Mouse (Mus musculus) C2C12 (cell line): ENCODE data around the gene Nrp1.

ENCODE experiments used
- CEBPB ChIP-seq: IDR thresholded peaks from one replicate; pipeline ENCODE4 v1.6.1; 2011; ENCODE audit warnings: low read depth, mild to moderate bottlenecking, control low read depth, moderate library complexity
- CTCF ChIP-seq: IDR thresholded peaks from one replicate; pipeline ENCODE4 v1.5.1; 2011; ENCODE audit not compliant: control insufficient read depth, insufficient read depth, insufficient read length
- MAX ChIP-seq: IDR thresholded peaks from one replicate; pipeline ENCODE4 v1.6.1; 2011; ENCODE audit warnings: mild to moderate bottlenecking, control low read depth
- MYOD1 ChIP-seq: IDR thresholded peaks from one replicate; pipeline ENCODE4 v1.6.1; 2011; ENCODE audit warnings: low read depth; ENCODE audit not compliant: control insufficient read depth, insufficient read length
- USF1 ChIP-seq: IDR thresholded peaks from one replicate; pipeline ENCODE4 v1.6.1; 2011; ENCODE audit warnings: low read depth, mild to moderate bottlenecking, control low read depth, moderate library complexity

DNA sequence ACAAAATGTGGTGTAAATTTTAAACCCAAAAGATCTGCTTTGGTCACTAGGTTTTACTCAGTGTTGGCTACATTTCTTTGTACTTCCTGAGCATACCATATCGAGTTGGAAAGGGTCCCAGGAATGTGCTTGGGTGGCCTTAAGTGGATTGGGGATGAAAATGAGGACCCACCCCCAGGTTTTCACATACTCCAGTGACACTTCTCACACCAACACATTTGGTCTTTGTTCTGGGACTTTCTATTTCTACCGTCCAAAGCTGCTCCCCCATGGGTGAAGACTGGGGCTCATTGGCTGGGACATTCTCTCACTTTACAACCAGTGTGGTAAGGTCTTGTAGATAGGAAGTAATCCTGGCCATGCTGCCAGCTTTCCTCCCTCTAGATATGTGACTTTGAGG, 111.7 kb downstream of the Nrp1 start:
- TF ChIP-seq CTCF, result no peak
- no peak for TF ChIP-seq USF1
- no peak for TF ChIP-seq CEBPB
- no peak for TF ChIP-seq MAX
- TF ChIP-seq MYOD1, result no peak
